Mouse (Mus musculus) skeletal muscle tissue, postnatal 0 days (tissue): Measurements from ENCODE around the gene Myom1. TPM values are rescaled to one million over a fixed set of nuclear protein-coding genes. Genes with fewer than 3 reads are reported as not detected.

Source experiments
- polyA plus RNA-seq: library from polyadenylated mRNA; unstranded; fragments of >200 nt; fragmentation: Nextera tagmentation; extraction: Ambion mirVana; gene quantifications from 2 replicates; pipeline ENCODE4 v1.2.1, GENCODE M21; 2015

Gene Myom1
- 238 and 283 TPM in 2 replicates for polyA plus RNA-seq

DNA sequence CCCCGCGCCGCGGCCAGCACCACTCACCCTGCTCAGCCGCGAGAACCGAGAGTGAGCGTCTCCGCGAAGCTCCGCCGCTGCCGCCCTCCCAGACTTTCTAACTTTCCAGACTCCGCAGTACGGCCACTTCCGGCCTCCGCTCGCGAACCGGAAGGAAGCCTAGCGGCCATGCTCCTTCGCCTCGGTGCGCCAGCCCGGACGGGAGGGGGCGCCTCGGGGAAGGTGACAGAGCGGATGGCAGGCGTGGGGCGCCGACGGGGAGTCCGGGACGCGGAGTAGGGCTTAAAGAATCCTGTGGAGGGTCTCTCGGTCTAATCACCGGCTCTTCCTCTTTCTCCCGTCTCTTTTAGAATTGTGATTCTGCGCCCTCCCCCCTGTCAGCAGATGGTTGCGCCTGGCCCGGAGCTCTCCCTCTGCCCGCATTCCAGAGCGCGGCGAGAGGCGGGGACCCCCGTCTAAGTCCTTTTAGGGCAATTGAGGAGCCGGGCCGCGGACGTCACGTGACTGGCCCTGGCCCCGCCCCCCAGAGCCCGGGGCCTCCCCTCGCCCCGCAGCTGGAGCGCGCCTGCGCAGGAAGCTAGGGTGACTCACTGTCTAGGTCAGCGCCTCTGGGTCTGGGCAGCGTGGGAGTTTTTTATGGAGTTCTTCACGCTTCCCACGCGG lies at the start of gene Myom1:
Myom1 (plus strand) TSS at position 553 of the 663 bp plus-strand sequence.

DNA sequence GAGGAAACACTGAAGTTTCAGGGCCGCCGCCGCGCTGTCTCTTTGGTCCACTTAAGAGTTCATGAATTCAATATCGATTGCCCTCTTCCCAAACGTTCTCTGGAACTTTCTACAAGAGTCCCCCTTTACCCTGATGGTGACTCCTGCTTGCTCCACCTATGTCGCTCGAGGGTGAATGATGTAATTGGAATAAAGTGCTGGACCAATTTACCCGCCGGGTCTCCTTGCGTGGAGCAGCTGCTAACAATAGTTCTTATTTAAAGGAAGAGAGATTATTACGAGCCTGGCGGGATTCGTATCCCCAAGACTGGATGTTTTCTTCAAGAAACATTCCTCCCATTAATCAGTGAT lies 286 bp downstream of the Myom1 start, which contains the start of gene Myl12a:
Myl12a (minus strand) TSS at position 135 of the 351 bp plus-strand sequence.

Other genes starting within 250 kb of the Myom1 start
- gene Tgif1, start 149.1 kb upstream of the Myom1 start, polyA plus RNA-seq, result 15.2 and 17.8 TPM in 2 replicates
- gene Myl12a, start 245 bp downstream of the Myom1 start, polyA plus RNA-seq, result 1,033 and 1,135 TPM in 2 replicates
- gene Lpin2, start 179.9 kb downstream of the Myom1 start, polyA plus RNA-seq, result 9.7 and 9.9 TPM in 2 replicates